Mouse (Mus musculus): ENCODE data around the gene Dohh.
A peak's percentile ranks its signal among the peaks of the same experiment; 100 is the strongest.

Gene Dohh

DNA sequence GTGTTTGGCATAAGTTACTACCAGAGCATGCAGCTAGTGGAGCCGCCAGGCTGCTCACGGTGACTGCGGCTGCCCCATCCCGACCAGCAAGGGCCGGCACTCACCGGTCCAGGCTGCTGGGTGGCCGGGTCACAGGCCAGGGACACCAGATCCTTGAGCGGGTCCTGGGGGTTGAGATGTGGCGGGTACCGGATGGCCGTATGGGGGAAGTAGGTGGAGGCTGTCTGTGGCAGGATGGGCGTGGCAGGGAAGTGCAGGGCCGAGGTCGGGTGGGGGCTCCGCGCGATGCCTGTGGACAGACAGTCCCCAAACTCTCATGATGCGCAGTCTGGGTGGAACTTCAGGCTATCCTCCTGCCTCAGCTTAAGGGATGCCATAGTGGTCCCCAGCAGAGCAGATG is 20.5 kb downstream of the Dohh start:
- no peak for DNase-seq (ENCODE audit: low spot score)

DNA sequence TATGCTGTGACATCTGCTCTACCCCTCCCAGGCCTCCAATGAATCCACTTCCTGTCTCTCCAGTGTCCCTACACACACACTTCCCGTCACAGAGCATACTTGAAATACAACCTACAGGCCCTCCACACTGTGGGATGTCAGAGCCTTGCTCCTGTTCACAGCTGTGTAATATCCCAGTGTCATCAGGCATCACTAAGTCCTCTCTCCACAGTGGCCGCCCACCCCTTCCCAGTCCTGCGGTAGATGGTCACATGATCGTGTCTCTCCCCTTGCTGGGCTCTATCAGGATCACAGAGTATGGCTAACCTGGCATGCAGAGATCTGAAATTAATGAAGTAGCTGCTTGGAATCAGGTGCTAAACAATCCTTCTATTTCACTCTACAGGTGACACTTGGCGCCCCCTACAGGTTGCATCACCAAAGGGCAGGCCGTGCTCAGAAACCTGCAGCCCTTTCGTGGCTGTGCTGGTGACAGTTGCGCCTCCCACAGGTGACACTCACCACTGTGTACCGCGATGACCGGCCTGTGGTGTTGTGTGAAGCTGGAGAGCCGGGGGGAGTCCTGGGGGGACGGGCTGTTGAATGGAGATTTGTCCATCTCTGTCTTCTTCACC is 21.5 kb downstream of the Dohh start:
- DNase-seq (ENCODE audit: low spot score): peak; percentile 73

DNA sequence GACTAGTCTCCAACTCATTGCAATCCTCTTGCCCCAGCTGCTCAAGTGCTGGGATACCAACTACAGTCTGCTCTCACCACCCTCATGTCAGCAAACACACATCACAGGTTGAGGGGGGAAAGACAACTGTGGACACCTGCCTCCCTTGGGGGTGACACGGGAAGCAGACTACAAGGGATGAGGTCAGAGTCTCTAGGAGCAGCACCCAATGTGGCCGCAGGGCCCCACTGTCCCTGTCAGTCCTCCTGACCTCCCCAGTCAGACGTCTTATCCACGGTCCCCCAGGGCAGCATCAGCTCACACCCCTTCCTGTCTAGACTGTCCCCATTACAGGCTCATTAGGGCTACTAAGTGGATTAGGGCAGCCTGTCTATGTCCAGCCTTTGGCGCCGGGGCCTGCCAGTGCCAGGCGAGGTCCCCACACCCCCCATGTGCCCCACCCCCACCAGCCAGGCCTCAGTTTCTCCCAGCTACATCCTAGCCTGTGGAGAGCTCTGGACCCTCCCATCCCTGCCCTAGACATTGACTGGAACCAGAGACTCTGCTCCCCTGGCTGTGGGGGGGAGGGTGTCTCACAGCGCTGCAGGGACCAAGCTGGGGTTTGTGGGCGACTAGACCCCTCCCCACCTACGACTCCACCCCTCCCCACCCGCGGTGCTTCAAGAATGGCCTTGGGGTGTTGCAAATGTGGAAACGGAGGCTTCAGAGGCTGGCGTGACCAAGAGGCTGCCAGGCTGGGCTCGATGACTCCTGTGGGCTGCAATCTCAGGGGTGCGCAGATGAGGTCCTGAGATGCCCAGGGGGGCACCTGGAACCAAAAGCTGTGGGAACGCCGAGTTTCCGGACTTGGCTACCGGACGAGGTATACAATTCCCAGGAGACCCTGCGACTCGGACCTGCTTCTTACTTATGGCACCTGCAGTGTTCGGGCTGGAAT is 22.5 kb downstream of the Dohh start:
- peak; percentile 68 for DNase-seq (ENCODE audit: low spot score)

DNA sequence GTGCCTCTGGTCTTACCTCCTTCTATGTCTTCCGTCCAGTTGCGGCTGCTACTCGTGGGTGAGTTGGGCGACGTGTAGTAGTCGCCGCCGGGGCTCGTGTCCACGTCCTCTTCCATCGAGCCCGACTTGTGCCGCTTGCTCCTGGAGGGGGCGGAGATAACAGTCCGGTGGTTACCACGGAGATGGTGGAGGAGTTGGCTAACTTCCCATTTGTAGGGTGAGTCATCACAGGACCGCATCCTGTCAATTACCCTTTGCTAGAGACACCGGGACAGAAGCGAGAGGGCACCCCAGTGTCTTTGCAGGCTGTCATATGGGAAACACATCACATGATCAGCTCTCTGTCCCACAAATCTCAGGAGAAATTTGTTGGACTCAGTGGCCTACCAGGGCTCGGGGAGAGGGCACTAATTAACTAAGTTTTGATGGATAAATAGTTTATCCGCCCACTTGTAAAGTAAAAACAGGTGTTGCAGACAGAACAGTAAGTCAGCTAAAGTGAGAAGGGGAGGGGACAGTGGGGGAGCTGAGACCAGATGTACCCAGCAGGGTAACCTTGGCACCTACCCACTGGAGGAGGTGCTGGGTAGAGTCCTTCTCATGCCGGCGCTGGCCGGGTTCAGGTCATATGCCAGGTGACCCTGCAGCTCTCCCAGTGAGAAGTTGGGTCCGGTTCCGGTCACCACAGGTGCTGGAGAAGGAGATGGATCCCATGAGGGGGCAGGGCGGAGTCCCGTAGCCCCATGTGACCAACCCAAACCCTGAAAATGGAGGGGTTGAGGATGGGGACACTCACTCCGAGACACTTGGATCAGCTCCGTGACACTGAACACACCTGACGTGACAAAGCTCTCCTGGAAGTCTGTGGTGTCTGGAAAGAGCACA is 23.6 kb downstream of the Dohh start:
- DNase-seq (ENCODE audit: low spot score): peak; percentile 98

DNA sequence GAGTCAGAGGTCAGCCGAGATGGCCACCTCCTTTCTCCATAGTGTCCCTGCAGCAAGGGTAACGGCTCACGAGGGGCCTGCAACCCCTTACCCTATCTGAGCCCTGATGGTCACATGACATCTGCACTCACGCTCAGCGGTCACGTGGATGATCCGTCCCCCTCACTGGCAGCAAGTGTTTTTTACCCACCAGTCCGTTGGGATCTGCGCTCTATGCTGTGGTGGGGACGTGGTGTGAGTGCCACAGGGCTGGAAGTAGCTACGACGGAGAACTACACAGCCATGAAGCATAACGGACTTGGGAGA is 24.1 kb downstream of the Dohh start:
- DNase-seq (ENCODE audit: low spot score): no peak

DNA sequence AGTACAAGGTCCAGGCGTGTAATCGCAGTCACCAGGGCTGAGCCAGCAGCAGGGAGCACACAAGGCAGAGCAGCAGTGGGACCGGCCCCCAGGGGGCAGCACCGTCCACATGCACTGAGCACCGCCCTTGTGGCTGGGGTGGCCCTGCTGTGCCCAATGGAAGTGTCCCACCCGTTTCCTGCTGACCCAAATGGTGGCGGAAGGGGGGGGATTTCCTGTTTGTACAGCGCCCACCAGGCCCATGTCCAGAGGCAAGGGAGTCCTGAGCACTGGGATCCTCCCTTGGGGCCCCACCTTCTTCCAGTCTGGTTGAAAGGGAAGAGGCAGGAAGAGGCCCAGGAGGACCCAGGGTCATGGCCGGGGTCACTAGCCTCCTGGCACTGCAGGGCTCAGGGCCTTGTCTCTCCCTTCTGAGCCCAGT is 24.7 kb downstream of the Dohh start:
- DNase-seq (ENCODE audit: low spot score): peak; percentile 85

DNA sequence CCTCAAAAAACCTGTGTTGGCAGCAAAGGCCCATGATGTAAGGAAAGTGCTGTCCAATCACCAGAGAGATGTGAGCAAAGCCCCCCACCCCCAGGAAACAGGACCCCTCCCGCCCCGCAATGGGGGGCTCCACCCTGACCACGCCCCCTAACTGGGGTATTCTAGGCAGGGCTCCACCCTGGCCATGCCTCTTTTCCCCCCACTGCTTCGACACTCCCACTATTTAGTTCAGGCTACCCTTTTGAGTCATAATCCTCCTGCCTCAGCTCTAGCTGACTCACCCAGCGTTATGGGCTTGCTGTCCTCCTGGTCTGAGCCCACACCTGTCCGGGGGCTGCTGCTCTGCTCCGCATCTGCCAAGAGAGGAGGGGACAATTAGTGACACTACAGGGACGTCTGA is 25.1 kb downstream of the Dohh start:
- no peak for DNase-seq (ENCODE audit: low spot score)

DNA sequence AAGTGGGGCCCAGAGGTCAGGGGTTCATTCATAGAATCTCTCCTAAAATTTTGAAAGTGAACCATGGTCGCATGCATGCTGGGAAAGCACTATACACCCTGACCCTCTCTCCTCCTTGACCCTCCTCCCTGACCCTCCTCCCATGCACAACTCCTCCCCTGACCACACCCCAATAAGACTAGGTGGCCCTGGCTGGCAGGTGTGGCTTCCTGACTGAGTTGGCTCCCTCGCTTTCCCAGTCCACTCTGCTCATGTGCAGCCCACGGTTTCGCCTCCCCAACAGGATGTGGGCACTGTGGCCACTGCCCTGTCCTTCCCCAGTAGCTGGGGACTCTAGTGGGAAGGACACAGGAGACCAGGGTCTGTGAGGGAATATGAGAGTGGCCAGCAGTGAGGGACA is 26.1 kb downstream of the Dohh start:
- no peak for DNase-seq (ENCODE audit: low spot score)

DNA sequence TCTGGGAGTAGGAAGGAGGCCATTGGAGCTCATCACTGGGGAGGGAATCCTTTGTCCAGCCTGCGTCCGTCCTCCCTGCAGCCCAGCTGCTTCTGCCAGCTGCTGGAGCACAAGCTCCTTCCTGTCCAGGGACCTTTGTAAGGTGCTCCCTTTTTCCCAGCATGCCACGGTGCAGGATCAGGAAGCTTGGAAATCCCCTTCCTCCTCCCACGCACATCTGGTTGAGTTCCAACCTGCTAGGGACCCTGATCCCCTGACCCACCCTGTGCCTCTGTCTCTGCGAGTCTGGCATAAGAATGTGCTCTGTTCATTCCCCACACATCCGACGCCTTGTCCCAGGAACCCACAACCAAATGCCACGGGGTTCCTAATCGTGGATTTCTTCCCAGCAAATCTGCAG is 26.8 kb downstream of the Dohh start:
- DNase-seq (ENCODE audit: low spot score): no peak

DNA sequence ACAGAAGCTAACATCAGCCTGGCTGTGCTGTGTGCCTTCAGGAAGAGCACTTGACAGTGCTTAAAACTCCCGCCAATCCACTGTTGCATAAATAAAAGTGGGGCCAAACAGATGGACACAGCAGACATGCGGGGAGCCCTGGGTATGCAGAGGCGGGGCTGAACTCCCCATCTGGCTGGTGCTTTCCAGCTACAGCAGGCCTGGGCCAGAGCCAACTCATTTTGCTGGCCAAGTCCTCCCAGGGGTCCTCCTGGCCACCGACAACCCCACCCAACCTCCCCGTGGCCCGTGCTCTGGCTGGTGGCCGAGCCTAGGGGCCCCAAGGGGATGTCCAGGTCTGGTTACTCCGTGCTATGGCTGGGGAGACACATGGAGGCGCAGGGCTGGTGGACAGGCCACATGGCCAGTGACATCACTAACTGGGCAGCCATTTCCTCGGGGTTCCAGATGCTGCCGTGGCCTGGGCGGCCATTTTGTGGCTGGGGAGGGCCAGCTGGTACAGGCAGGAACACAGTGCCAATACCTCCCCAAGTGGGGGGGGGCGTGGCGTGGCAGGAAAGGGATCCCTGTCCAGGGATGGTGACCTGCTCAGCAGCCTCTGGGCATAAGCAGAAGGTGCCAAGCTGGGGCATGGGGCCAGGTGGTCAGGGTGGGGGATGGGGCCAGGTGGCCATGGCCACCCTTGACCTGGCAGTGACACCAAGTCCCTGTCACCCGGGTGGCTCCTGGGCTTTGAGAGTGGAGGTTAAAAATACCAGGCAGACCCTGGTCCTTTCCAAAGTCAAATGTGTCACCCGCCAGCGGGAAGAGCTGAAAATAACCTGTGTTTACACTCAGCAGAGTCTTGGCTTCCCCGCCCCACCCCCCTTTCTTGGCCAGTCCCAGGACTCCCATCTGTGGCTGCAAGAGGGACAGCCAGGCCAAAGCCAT is 27.5 kb downstream of the Dohh start:
- DNase-seq (ENCODE audit: low spot score): peak; percentile 96

DNA sequence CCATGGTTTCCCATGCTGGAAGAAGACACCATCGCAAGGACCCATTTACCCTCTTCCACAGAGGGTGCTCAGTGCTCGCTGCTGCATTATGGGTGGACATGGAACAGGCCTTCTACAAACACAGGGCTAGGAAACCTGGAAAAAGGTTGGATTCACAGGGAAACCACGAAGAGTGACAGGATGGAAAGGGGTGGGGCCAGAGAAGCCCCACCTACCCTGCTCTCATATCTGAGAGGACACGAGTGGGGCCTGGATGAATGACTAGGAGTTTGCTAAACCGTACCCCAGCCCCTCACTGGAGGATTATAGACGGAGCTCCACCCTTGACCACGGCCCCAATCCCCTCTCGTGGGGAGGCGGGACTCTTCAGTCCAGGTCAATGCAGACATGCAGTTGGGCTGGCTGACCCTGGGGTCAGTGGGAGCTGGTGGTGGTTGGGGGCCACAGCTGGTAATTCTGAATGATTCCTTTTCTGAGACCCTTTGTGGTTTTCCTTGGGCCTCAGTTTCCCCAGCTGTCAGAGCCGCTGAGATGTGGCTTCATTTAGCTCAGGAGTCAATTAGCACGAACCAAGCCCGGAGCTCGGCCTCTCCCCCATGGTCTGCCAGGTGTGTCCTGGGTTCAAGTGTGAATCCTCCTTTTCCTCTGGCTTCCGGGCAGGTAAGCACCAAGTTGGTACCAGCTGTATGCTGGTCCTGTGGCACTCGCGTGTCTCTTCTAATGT is 28.5 kb downstream of the Dohh start:
- no peak for DNase-seq (ENCODE audit: low spot score)

DNA sequence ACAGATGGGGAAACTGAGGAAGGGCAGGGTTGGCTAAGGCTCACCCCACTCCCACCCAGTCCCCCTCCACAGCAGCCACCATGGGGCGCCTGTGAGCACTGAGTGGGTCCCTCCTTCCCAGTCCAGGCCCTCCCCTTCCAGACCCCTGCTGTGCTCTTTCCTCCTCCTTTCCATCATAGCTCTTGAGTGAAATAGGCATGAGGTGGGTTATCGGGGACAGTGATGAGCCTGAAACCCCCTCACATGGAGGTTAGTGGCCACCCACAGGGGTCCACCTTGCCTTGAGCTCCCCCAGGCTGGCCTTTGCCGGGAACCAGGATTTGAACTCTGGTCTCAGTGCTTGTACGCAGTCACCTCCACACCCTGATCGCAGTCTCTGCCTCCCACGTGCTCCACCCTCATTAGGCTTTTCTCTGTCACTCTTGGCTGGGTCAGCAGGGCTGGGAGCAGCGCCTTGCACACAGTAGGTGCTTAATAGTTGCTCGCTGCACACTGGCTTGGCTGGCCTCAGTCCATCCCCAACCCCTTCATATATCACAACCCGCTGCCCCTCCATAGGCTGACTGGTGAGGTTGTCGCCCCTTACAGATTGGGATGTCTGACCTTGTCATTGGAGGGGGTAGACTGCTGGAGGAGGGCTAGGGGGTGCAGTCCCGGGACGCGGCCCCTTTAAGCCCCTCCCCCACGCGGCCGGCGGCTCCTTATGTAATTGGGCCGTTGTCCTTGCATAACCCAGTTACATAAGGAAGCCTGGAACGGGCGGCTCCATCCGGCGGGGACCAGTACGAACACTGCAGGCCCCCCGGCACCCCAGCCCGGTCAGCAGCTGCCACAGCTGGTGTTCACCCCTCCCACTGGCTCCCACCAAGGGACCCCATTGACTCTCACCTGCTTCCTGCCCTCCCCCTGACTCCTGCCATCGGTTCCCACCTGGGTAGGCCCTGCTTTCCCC is 29.4 kb downstream of the Dohh start:
- no peak for DNase-seq (ENCODE audit: low spot score)

DNA sequence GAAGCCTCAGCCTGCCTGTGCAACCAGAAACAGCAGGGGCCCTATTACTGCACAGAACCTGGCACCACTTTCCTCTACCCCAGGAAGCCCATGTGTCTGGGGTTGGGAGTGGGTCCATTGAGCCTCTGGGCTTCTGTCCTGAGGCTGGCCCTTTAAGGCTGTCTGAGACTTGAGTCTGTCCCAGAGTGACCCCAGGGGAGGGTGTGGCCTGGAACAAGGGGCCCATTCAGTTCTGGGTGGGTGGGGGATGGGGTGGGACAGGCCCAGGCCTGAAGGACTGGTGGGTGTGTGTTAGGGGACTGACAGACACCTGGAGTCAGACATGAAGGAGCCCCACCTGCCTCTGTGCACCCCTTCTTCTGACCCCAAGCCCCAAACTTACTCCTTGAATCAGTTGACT is 30.5 kb downstream of the Dohh start:
- no peak for DNase-seq (ENCODE audit: low spot score)

DNA sequence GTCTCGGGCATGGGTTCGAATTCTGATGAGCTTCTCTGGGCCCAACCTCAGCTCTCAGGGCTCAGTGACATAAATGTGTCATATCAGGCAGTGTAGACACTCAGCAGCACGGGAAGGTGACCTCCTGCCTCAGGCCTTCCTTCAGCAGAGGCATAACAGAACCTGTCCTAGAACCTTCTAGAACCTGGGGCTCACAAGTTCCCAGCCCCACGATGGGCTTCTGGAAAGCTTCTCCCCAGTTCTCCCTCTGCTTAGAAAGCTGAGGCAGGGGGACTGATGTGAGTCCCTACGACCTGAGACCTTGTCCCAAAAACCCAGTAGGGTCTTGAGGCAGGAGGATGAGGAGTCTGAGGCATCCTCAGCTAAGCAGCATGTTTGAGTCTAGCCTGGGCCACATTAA is 30.9 kb downstream of the Dohh start:
- DNase-seq (ENCODE audit: low spot score): no peak

DNA sequence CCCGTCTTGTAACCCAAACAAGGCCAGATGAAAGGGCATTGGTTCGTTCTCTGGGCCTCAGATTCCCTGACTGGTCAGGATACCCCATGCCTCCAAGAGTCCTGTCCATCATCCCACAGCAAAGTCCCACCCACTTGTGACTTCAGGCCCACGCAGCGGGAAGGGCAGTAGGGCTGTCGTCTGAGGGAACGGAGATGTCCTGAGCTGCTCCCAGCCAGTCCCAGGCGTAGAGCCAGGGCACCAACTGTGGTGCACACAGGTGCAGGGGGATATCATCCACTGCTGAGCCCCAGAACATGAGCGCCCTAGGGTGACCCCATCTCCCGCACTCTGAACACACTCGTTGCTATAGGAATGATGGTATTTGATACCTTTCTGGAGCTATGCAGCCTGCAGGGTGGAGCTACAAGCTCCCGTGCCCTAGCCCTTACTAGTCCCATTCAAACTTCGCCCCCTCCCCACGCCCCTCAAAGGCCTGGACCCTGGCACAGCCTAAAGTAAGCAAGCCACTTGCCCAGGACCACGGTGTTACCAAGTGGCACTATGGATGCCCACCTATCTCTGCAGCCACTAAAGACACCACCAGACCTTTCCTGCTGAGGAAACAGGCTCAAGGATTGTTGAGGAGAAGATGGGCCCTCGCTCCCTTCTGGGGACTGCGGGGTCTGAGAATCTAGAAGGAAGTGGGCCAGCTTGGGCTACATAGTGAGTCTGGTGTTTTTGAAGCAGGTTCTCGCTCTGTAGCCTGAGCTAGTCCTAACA is 31.5 kb downstream of the Dohh start:
- DNase-seq (ENCODE audit: low spot score): no peak

DNA sequence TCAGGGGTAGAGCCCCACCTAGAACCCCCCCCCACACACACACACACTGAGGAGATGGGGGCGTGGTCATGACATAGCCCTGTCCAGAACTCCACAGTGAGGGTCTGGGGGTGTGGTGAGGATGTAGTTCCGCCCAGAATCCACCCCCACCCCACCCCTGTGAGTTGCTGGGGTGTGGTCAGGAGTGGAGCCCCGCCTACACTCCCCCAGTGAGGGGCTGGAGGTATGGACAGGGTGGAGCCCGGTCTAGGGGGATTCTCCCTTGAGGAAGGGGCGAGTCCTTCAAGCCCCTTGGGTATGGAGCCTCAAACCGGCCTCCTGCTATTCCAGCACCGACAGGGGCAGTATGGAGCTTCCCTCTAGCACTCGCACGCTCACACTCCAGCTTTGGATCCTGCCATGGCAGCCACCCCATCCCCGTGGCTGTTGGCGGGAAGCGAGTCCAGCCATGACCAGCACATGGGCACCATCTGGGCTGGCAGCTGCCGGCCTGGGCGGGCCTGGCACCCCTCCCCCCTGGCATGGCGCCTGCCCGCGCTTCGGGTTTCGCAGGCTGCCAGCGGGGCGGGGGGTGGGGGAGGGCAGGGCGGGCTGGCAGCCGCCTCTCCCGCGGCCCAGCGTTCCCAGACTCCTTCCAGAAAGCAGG is 32.5 kb downstream of the Dohh start:
- peak; percentile 96 for DNase-seq (ENCODE audit: low spot score)

DNA sequence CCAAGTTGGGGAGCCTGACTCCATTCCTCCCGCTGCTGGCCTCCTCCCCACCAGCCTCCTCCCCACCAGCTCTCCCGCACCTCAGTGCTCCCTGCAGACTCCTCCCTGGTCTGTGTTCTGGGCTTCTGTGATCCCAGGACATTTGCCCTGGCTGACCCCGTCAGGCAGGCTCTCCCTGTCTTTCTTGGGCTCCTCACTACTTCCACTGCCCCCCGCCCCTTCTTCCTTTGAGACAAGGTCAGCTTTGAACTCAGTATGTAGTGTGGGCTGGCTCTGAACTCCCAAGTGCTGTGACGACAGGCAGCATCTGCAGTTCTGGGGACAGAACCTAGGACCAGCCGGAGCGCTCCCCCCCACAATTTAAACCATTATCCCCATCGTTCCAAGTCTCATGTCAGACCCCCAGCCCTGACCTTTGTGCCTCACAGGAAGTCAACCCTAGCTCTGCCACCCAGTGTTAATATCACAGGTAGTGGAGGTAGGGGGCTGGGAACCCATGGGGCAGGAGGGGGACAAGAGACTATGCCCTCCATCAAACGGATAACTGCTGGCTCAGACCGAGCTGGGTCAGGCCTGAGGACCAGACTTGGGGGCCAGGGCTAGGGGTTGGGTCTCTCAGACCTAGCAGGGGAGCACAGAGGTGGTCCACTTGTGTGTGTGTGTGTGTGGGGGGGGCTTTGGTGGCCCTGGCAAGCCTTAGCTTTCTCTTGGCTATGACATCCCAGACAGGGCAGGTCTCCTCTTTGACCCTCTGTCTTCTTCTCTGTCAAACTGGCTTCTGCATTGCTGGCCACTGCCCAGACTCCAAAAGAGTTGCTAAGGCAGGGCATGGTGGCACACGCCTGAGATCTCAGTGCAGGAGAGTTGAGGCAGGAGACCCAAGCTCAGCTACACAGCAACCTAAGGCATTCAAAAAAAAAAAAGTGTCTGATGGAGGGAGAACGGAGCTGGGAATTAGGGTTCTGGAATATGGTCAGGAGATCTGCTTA is 33.3 kb downstream of the Dohh start:
- DNase-seq (ENCODE audit: low spot score): no peak

Data from MN1 (cell line).